In genomic region chr9:102270496-102270895, GRCm38 (mm10) we compare ENCODE assay signal across 36 mouse cellular contexts.
"Had no signal": no experiment of that assay in that cellular context is flagged by ENCODE, and none has a peak within 500 bp of the region (broad histone marks: within the 10 kb centered on the region; RNA-seq: fewer than 3 reads in every experiment).

No protein-coding gene starts in this region.

- ATAC-seq: hindbrain, embryonic 16.5 days; hindbrain, postnatal 0 days; inflammation-experienced regulatory T-cells, adult 6 months; intestine, embryonic 15.5 days; intestine, embryonic 16.5 days; intestine, postnatal 0 days had no signal

- H3K36me3 ChIP-seq: heart, embryonic 10.5 days; heart, embryonic 12.5 days; heart, embryonic 13.5 days; heart, embryonic 15.5 days; hindbrain, embryonic 10.5 days; hindbrain, embryonic 12.5 days; hindbrain, embryonic 13.5 days; hindbrain, embryonic 15.5 days; intestine, embryonic 15.5 days; kidney, embryonic 15.5 days had no signal

- H3K4me2 ChIP-seq: heart, embryonic 11.5 days; heart, embryonic 12.5 days; heart, embryonic 13.5 days; heart, embryonic 15.5 days; hindbrain, embryonic 12.5 days; hindbrain, embryonic 13.5 days; hindbrain, embryonic 14.5 days; hindbrain, embryonic 15.5 days; intestine, embryonic 15.5 days; kidney, embryonic 15.5 days had no signal

- DNase-seq: heart, adult 18-20 months; heart, adult 2 months; heart, postnatal 10 days; heart, postnatal 14 days; heart, postnatal 36 days; heart, postnatal 4 days; kidney, adult 11 months; kidney, adult 18-20 months; kidney, adult 2 months; kidney, adult 8-10 months; kidney, adult 9 months; kidney, postnatal 10 days; kidney, postnatal 14 days; kidney, postnatal 25 days; kidney, postnatal 36 days; kidney, postnatal 4 days; layer of hippocampus, adult 9-11 months had no signal

- H3K27me3 ChIP-seq: hindbrain, embryonic 15.5 days had no signal

- H3K9ac ChIP-seq: heart, embryonic 12.5 days; heart, embryonic 13.5 days; heart, embryonic 15.5 days; hindbrain, embryonic 12.5 days; hindbrain, embryonic 13.5 days; hindbrain, embryonic 14.5 days; hindbrain, embryonic 15.5 days; intestine, embryonic 15.5 days; kidney, embryonic 15.5 days had no signal

- H3K27ac ChIP-seq: heart, adult 2 months; heart, embryonic 10.5 days; heart, embryonic 13.5 days; heart, embryonic 15.5 days; hindbrain, embryonic 10.5 days; hindbrain, embryonic 12.5 days; hindbrain, embryonic 13.5 days; hindbrain, embryonic 14.5 days; hindbrain, embryonic 15.5 days; hindbrain, postnatal 0 days; intestine, embryonic 15.5 days; kidney, embryonic 15.5 days; kidney, postnatal 0 days; layer of hippocampus, adult 2 months had no signal

- H3K9me3 ChIP-seq: heart, embryonic 10.5 days; heart, embryonic 12.5 days; heart, embryonic 13.5 days; heart, embryonic 15.5 days; hindbrain, embryonic 10.5 days; hindbrain, embryonic 12.5 days; hindbrain, embryonic 13.5 days; hindbrain, embryonic 15.5 days; intestine, embryonic 15.5 days; kidney, embryonic 15.5 days had no signal

- H3K4me3 ChIP-seq: heart, adult 2 months; heart, embryonic 10.5 days; heart, embryonic 12.5 days; heart, embryonic 13.5 days; heart, embryonic 15.5 days; hindbrain, embryonic 10.5 days; hindbrain, embryonic 12.5 days; hindbrain, embryonic 13.5 days; hindbrain, embryonic 15.5 days; intestine, embryonic 15.5 days; kidney, embryonic 15.5 days; layer of hippocampus, adult 2 months had no signal

- H3K4me1 ChIP-seq: heart, embryonic 12.5 days had no signal
